Mouse (Mus musculus) effector memory CD4-positive, alpha-beta T cell, adult 5 months (primary cell): ENCODE measurements around the gene Olfr490. TPM values are rescaled to one million over a fixed set of nuclear protein-coding genes. Genes with fewer than 3 reads are reported as not detected.

ENCODE experiments used
- polyA plus RNA-seq: library from polyadenylated mRNA; unstranded; fragments of 100-300 nt; shearing (Covaris generic); gene quantifications from one replicate; pipeline ENCODE4 v1.2.1, GENCODE M21; 2017

The Olfr490 gene
- polyA plus RNA-seq = not detected

DNA sequence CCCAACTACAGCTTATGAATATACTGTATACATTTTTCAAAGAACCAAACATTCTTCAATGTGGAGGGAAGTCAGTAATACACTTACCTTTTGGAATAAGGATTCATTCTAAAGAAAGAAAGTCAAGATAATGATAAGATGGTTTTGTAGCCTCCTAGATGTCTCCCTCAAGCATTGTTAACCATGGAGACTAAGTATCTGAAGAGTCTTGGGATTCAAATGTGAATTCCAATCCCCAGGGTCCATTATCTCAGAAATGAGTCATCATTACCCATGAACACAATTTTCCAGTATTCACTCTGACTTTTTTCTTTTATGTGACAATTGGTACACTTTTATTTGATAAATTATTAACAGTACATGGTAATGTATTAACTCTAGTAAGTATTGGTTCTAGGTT is at the start of gene Olfr490:
TSS of gene Olfr490 (minus strand) at position 101 of the 400 bp plus-strand sequence.

DNA sequence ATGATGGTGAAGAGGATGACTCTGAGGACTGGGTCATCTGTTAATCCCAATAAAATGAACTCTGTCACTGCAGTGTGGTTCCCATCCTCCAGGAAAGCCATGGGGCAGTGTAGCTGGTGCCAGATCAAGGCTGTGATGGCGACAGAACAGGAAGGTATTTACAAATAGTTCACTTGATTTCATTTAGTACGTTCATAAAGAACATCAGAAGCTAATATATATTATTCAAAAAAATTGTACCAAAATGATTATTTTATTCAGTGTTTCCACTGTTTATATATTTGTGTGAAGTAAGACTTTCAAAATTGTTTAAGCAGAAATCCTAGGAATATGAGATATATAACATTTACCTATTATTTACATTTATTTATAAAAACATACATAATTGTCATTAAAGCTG is 34.8 kb upstream of the Olfr490 start, which contains the start of gene Olfr492:
TSS of gene Olfr492 (minus strand) at position 101 of the 400 bp plus-strand sequence.

DNA sequence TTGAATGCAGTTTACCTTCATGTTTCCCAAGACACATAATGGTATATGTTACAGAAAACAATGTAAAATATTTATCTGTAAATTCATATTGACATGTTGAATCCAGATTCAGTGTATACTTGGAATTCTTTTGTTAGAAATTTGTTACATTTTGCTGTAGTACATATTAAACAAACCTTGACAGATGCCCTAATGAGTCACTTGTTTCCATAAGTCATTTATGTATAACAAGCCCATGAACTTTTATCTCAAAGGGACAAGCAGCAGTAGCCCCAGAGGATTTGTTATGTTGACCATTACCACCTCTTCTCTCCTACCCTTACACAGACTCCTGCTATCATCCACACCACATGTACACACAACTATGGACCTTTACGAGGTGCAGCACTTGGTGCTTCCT is 24.4 kb upstream of the Olfr490 start, which contains the start of gene Olfr491:
TSS of gene Olfr491 (plus strand) at position 301 of the 400 bp plus-strand sequence.

DNA sequence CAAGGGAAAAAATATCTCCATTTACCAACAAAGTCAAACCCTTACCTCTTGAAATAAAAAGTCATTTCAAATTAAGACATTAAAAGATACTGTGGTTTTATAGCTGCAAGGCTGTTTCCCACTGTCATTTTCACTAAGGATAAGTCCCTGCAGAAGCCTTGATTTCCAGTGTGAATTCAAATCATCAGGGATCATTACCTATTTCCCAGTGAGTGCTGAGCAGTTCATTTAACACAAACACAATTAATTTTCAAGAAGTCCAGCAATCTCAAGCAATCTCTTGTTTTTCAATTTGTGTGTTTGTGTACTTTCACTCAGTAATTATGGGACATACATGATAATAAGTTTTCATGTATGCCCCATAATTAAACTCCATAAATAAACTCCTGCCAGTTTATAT is 30.5 kb downstream of the Olfr490 start, which contains the start of gene Olfr488:
TSS of gene Olfr488 (minus strand) at position 101 of the 400 bp plus-strand sequence.

Other genes starting within 250 kb of the Olfr490 start
- not detected for gene Olfr479, start 238.2 kb downstream of the Olfr490 start, polyA plus RNA-seq
- not detected for gene Olfr480, start 221.6 kb downstream of the Olfr490 start, polyA plus RNA-seq
- 0.09 TPM for gene Olfr481, start 209.1 kb downstream of the Olfr490 start, polyA plus RNA-seq
- not detected for gene Olfr482, start 191.3 kb downstream of the Olfr490 start, polyA plus RNA-seq
- not detected for gene Olfr483, start 188.1 kb downstream of the Olfr490 start, polyA plus RNA-seq
- gene Olfr484, start 161.5 kb downstream of the Olfr490 start, polyA plus RNA-seq = 0.07 TPM
- gene Olfr485, start 129.1 kb downstream of the Olfr490 start, polyA plus RNA-seq = not detected
- gene Olfr486, start 116.2 kb downstream of the Olfr490 start, polyA plus RNA-seq = not detected
- gene Olfr487, start 74.3 kb downstream of the Olfr490 start, polyA plus RNA-seq = not detected
- gene Olfr488, start 30.6 kb downstream of the Olfr490 start, polyA plus RNA-seq = not detected
- not detected for gene Olfr491, start 24.5 kb upstream of the Olfr490 start, polyA plus RNA-seq
- gene Olfr492, start 34.7 kb upstream of the Olfr490 start, polyA plus RNA-seq = not detected
- not detected for gene Olfr493, start 58.0 kb upstream of the Olfr490 start, polyA plus RNA-seq
- gene Olfr494, start 76.4 kb upstream of the Olfr490 start, polyA plus RNA-seq = not detected
- gene Olfr495, start 104.2 kb upstream of the Olfr490 start, polyA plus RNA-seq = not detected
- not detected for gene Olfr497, start 131.5 kb upstream of the Olfr490 start, polyA plus RNA-seq
- gene Olfr498, start 176.4 kb upstream of the Olfr490 start, polyA plus RNA-seq = not detected
- gene Olfr502, start 236.1 kb upstream of the Olfr490 start, polyA plus RNA-seq = not detected